Mouse (Mus musculus) midbrain, embryonic 13.5 days (tissue): ENCODE results near the gene Igf1r. TPM values are rescaled to one million over a fixed set of nuclear protein-coding genes. Genes with fewer than 3 reads are reported as not detected.
A peak's percentile ranks its signal among the peaks of the same experiment; 100 is the strongest.

ENCODE experiments used
- ATAC-seq: fragments of 200-750 bp; cut with Nextera tagmentation; 2 replicates; pipeline ENCODE4 v1.8.0; 2017; ENCODE audit warnings: mild to moderate bottlenecking, moderate TSS enrichment, moderate library complexity
- H3K27ac ChIP-seq: fragments of 300-500 bp; sonication (generic); 2 replicates; pipeline ENCODE4 v1.5.1; 2015; ENCODE audit warnings: inconsistent platforms, mild to moderate bottlenecking, moderate library complexity
- H3K27me3 ChIP-seq: fragments of 300-500 bp; sonication (generic); 2 replicates; pipeline ENCODE4 v1.6.1; 2015; ENCODE audit warnings: mild to moderate bottlenecking, inconsistent platforms
- H3K36me3 ChIP-seq: fragments of 300-500 bp; sonication (generic); 2 replicates; pipeline ENCODE4 v1.6.1; 2015; ENCODE audit warnings: mild to moderate bottlenecking, inconsistent platforms
- H3K4me1 ChIP-seq: fragments of 300-500 bp; sonication (generic); replicated peaks from 2 replicates; pipeline ENCODE4 v1.6.1; 2015; ENCODE audit warnings: inconsistent platforms
- H3K4me2 ChIP-seq: fragments of 300-500 bp; sonication (generic); replicated peaks from 2 replicates; pipeline ENCODE4 v1.6.1; 2015; ENCODE audit warnings: moderate library complexity, mild to moderate bottlenecking, inconsistent platforms
- H3K4me3 ChIP-seq: fragments of 300-500 bp; sonication (generic); replicated peaks from 2 replicates; pipeline ENCODE4 v1.5.1; 2015; ENCODE audit warnings: mild to moderate bottlenecking, inconsistent platforms
- H3K9ac ChIP-seq: fragments of 300-500 bp; sonication (generic); replicated peaks from 2 replicates; pipeline ENCODE4 v1.6.1; 2015; ENCODE audit warnings: mild to moderate bottlenecking, inconsistent platforms
- H3K9me3 ChIP-seq: fragments of 300-500 bp; sonication (generic); 2 replicates; pipeline ENCODE4 v1.6.1; 2016; ENCODE audit warnings: mild to moderate bottlenecking, inconsistent platforms
- WGBS: fragments of 180-500 bp; shearing (Covaris S2); methylation state at CpG from one replicate; pipeline ENCODE4 v1.1.7; 2015; 5-methylcytosine and 5-hydroxymethylcytosine counted together
- polyA plus RNA-seq: library from polyadenylated mRNA; unstranded; fragments of >200 nt; fragmentation: Nextera tagmentation; extraction: Ambion mirVana; gene quantifications from 2 replicates; pipeline ENCODE4 v1.2.1, GENCODE M21; 2015

Igf1r gene
- polyA plus RNA-seq, 1 experiment from 2014 or later = 31.4 TPM

DNA sequence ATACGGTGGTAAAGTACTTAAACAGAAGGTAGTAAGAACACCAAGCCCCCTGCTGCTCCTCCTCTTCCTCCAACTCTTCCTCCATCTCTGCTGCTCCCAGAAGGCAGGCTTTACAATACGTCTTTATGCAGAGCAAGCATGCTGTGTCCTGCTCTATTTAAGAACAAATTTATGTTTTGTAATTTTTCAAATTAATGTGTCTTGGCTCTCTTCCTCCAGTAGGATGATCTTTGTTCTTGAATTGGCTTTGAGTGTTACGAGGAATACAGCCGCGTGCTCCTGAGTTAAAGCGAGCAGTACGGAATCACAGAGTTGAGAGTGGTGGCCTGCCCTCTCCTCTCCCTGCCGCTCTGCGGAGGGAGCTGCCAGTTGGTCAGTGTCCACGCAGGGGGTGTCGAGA, 34.2 kb downstream of the Igf1r start:
- no peak overlapping the region for H3K4me2 ChIP-seq
- no peak for ATAC-seq

DNA sequence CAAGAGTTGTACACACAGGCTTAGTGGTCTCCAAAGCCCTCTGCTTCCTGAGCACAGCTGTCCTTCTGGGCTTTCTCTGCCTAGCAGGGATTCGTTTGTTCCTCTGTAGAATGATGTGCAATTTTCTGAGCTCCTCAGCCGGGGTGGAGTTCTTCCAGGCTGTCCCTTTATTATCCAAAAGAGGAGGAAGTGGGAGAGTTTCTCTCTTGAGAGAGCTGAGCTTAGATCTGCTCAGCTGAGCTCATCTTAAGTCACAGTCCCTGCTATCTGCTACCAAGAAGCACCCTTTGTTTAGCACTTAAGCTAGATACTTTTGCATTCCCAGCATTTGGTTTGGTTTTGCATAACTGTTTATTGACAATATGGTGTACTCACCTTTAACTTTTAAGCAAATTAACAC, 36.7 kb downstream of the Igf1r start:
- Histone ChIP-seq H3K27me3 (no peaks in the 10 kb centered on the region), H3K36me3 (no peaks in the 10 kb centered on the region), H3K4me3 (no peak overlapping the region), H3K9ac (no peak overlapping the region), H3K9me3 (no peaks in the 10 kb centered on the region), H3K27ac (no peak overlapping the region), H3K4me2 (no peak overlapping the region), H3K4me1 (peaks cover 40% of the 10 kb centered on the region)
- 58% methylated on average over 2 of the region's 2 CpGs for WGBS
- no peak for ATAC-seq

More for the DNA sequence above, 34.2 kb downstream of the Igf1r start:
- peaks cover 43% of the 10 kb centered on the region for H3K4me1 ChIP-seq
- H3K9ac ChIP-seq = no peak overlapping the region
- no peaks in the 10 kb centered on the region for H3K27me3 ChIP-seq
- no peak overlapping the region for H3K4me3 ChIP-seq
- H3K36me3 ChIP-seq = no peaks in the 10 kb centered on the region
- no peaks in the 10 kb centered on the region for H3K9me3 ChIP-seq
- H3K27ac ChIP-seq = no peak overlapping the region
- WGBS = 85% methylated on average over 11 of the region's 11 CpGs

DNA sequence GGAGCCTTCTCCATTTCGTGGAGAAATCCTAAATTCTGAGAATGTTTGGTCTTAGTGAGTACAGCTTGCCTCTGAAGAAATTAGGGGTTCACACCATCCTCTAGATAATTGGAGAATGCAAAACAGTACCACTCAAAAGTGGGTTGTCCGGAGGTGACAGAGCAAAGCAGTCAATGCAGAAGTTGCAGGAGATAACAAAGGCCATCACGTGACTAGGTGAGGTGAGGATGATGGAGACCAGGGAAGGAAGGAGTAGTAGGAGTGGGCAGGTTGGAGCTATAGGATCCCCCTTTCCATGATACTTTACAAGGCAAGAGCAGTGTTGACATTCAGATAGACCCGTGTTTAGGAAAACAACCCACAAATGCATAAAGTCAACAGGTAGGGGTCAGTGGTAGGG, 41.0 kb downstream of the Igf1r start:
- 93% methylated on average over 4 of the region's 4 CpGs for WGBS
- H3K4me1 ChIP-seq = peaks cover 42% of the 10 kb centered on the region
- no peaks in the 10 kb centered on the region for H3K36me3 ChIP-seq
- ATAC-seq = no peak
- H3K27ac ChIP-seq = no peak overlapping the region
- no peak overlapping the region for H3K4me3 ChIP-seq
- H3K9me3 ChIP-seq = no peaks in the 10 kb centered on the region
- no peaks in the 10 kb centered on the region for H3K27me3 ChIP-seq
- H3K9ac ChIP-seq = no peak overlapping the region
- H3K4me2 ChIP-seq = no peak overlapping the region

DNA sequence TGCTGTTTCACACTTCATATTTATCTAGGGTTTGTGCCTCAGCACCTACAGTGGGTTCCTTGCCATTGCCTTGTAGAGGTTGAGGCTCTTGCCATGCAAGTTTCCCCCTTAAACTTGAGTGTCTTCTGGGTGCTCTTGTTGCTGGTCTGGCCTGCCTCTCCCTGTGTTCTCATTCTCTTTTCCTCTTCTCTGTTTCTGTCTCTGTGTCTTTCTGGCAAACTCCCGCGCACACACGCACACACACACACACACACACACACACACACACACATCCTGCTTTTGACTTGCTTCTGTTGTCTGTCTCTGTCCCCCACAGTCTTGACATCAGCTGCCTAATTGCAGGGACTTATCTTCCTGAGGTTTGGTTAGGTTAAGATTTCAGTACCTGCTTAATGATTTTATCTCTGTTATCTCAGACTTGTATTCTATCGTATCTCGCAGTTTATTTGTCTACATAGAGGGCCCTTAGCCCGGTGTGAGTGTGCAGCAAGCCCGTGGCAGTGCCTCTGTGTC, 41.8 kb downstream of the Igf1r start:
- no peaks in the 10 kb centered on the region for H3K27me3 ChIP-seq
- H3K9ac ChIP-seq = no peak overlapping the region
- H3K27ac ChIP-seq = no peak overlapping the region
- no peak for ATAC-seq
- no peaks in the 10 kb centered on the region for H3K36me3 ChIP-seq
- peaks cover 44% of the 10 kb centered on the region for H3K4me1 ChIP-seq
- no peak overlapping the region for H3K4me2 ChIP-seq
- no peak overlapping the region for H3K4me3 ChIP-seq
- H3K9me3 ChIP-seq = no peaks in the 10 kb centered on the region
- 74% methylated on average over 7 of the region's 7 CpGs for WGBS

DNA sequence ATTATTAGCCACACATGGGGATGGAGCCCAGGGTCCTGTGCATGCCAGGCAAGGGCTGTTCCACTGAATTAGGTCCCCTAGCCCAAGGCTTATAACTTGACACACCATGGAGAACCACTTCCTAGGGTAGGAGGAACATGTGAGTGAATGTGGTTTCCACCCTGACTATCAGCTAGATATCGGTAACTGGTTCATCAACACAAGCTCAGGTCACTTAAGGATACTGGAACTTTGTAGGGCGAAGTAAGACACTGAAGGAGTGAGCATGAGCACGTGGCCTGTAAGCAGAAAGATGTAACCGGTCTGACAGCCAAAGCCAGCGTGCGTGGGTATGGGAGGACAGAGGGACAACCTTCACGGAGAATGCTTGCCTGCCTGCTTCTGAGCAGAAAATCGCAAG, 42.6 kb downstream of the Igf1r start:
- Histone ChIP-seq H3K27ac (no peak overlapping the region), H3K27me3 (no peaks in the 10 kb centered on the region), H3K9me3 (no peaks in the 10 kb centered on the region), H3K9ac (0 out of 2 replicates have a peak overlapping the region, but pooled peaks have one; percentile 33), H3K4me3 (no peak overlapping the region), H3K36me3 (no peaks in the 10 kb centered on the region; the same call in 1 of the 2 replicates), H3K4me2 (no peak overlapping the region), H3K4me1 (peaks cover 47% of the 10 kb centered on the region)
- ATAC-seq = no peak
- 62% methylated on average over 8 of the region's 8 CpGs for WGBS

DNA sequence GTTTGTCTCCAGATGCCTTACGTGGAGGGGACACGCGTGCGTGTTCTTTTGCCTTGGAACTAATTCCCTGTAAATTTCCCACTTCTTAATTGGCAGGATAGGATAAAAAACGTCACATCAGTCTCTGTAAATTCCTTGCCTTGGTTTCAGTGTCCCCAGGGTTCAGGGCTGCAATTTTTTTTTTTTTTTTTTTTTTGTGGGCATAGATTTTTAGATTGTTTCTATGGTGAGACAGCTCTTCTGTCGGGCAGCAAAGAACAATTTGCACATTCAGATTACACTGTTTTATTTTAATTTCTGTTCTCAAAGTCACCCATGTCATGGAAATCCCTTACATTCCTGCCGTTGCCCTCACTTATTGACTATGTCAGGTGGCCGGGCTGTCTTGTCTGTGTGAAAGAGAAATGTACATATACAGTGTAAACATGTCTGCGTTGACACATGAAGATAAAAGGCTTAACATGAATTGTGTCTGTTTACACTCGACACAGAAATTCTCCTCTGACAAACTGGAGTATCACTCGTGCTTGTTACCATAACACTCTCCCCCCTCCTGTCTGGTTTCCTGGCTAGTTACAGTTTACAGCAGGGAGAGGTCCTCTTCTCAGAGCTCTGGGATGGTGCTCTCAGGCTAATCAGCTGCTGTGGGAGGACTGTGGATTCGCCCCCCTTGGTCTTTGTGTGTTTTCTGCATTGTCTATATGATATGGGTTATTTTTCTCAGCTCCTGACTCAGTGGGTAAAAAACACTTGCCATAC, 43.8 kb downstream of the Igf1r start:
- no peak overlapping the region for H3K9ac ChIP-seq
- H3K27me3 ChIP-seq = no peaks in the 10 kb centered on the region
- no peak overlapping the region for H3K4me3 ChIP-seq
- ATAC-seq = 0 out of 2 replicates have a peak, but pooled peaks have one; percentile 14
- WGBS = 55% methylated on average over 12 of the region's 12 CpGs
- H3K4me1 ChIP-seq = peaks cover 47% of the 10 kb centered on the region
- peak overlapping the region; percentile 35; the same call in 1 of the 2 replicates for H3K27ac ChIP-seq
- no peaks in the 10 kb centered on the region; the same call in 1 of the 2 replicates for H3K36me3 ChIP-seq
- H3K9me3 ChIP-seq = no peaks in the 10 kb centered on the region
- H3K4me2 ChIP-seq = no peak overlapping the region

DNA sequence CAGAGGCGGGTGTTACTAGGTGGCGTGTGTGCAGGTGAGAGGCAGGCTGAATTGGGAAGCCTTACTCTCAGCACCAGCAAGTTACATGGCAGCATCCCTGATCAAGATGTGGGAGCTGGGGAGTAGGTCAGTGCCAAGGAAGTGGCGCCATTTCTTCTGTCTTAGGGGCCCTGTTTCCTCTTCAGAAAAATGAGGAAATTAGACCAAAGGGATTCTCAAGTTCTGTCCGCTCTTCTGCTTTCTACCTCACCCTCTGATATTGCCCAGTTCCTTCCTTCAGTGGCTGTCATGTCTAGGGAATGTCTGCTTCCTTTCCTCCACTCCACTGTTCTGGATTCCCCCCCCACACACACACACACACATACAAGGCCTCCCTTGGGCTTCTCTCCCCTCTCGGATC, 48.6 kb downstream of the Igf1r start:
- H3K36me3 ChIP-seq = peaks cover 14% of the 10 kb centered on the region
- peaks cover 25% of the 10 kb centered on the region for H3K4me1 ChIP-seq
- 88% methylated on average over 5 of the region's 5 CpGs for WGBS
- H3K4me2 ChIP-seq = no peak overlapping the region
- H3K27ac ChIP-seq = no peak overlapping the region
- no peak for ATAC-seq
- H3K27me3 ChIP-seq = no peaks in the 10 kb centered on the region
- H3K4me3 ChIP-seq = no peak overlapping the region
- no peaks in the 10 kb centered on the region for H3K9me3 ChIP-seq
- H3K9ac ChIP-seq = no peak overlapping the region

DNA sequence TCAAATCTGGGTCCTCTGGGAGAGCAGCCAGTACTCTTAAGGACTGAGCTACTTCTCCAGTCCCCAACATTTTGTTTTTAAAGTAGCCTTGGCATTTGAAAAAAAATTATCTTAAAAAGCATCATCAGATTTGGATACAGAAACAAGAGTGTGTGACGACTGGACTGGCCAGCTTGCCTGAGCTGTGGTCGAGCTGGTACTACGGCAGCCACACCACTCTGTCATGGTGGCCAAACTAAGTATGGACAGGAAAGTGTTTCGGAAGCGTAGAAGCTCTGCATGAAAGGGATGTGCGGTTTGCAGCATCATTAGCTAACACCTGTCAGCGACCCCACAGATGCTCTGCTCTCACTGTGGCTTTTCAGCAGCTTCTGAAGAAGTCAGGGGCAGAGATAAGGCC, 53.4 kb downstream of the Igf1r start:
- Histone ChIP-seq H3K9me3 (no peaks in the 10 kb centered on the region), H3K4me1 (peaks cover 17% of the 10 kb centered on the region), H3K27me3 (no peaks in the 10 kb centered on the region), H3K4me3 (no peak overlapping the region), H3K27ac (no peak overlapping the region), H3K36me3 (peaks cover 34% of the 10 kb centered on the region), H3K4me2 (no peak overlapping the region), H3K9ac (no peak overlapping the region)
- WGBS = 94% methylated on average over 7 of the region's 7 CpGs
- no peak for ATAC-seq

DNA sequence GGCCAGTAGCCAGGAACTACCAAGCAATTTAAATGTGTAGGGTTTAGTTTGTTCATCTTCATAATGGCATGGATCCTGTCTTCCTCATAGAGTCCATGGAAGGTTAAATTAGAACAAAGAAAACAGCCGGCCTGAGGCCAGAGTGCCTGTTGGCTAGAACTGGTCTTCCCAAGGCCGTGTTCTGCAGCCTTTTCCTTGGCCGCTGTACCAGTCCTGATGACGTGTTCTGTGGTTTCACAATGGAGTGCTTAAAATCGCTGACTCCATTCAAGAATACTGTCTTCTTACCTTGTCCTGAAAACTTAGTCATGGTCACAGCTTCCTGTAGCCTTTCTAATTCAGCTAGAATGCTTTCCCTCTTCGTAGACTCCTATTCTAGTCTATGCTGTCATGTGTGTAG, 53.9 kb downstream of the Igf1r start:
- 93% methylated on average over 6 of the region's 6 CpGs for WGBS
- no peaks in the 10 kb centered on the region for H3K27me3 ChIP-seq
- peaks cover 34% of the 10 kb centered on the region for H3K36me3 ChIP-seq
- no peak overlapping the region for H3K4me3 ChIP-seq
- no peak overlapping the region for H3K27ac ChIP-seq
- H3K4me1 ChIP-seq = peaks cover 21% of the 10 kb centered on the region
- no peak overlapping the region for H3K9ac ChIP-seq
- no peak for ATAC-seq
- H3K9me3 ChIP-seq = no peaks in the 10 kb centered on the region
- H3K4me2 ChIP-seq = no peak overlapping the region

DNA sequence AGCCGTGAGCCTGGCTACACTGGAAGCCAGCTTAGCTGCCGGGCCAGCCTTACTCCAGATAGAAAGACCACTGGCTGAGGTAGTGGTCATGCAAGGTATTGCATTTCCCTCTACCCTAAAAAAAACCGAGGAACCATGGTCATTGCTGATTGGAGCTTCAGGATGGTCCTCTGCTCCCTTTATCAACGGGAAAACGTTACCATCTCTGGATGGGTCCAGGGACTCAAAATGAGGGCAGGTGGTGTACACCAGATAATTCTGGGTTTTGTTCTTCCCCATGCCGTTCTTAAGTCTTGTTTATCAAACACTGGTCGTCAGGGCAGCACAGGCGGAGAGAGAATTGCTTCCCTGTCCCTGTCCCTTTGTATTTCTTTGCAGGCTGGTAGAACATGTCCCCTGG, 57.0 kb downstream of the Igf1r start:
- Histone ChIP-seq H3K27ac (no peak overlapping the region), H3K4me3 (no peak overlapping the region), H3K9ac (no peak overlapping the region), H3K4me1 (peaks cover 38% of the 10 kb centered on the region), H3K4me2 (no peak overlapping the region), H3K27me3 (no peaks in the 10 kb centered on the region), H3K9me3 (no peaks in the 10 kb centered on the region), H3K36me3 (peaks cover 25% of the 10 kb centered on the region)
- WGBS = 61% methylated on average over 8 of the region's 8 CpGs
- no peak for ATAC-seq

DNA sequence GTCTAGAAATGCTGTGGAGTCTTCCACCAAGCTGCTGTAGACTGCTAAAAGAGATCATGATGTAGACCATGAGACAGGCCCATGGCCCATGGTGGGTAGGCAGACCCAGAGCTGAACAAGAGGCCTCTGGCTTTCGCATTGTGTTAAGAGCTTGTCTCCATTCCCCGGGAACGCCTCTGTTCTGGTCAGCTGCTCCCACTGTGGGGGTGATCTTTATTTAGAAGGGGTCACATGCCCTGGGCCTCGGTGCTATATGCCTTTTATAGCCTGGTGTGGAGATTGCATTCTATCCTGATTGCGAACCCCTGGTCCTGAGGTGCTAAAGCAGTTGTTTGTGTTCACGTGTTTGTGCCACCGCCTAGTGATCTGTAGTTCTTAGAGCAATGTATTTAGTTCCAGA, 57.5 kb downstream of the Igf1r start:
- H3K27ac ChIP-seq = no peak overlapping the region
- H3K4me2 ChIP-seq = no peak overlapping the region
- 49% methylated on average over 7 of the region's 7 CpGs for WGBS
- H3K9ac ChIP-seq = no peak overlapping the region
- no peaks in the 10 kb centered on the region for H3K27me3 ChIP-seq
- H3K9me3 ChIP-seq = no peaks in the 10 kb centered on the region
- no peak overlapping the region for H3K4me3 ChIP-seq
- H3K36me3 ChIP-seq = peaks cover 22% of the 10 kb centered on the region
- ATAC-seq = no peak
- peaks cover 38% of the 10 kb centered on the region for H3K4me1 ChIP-seq

DNA sequence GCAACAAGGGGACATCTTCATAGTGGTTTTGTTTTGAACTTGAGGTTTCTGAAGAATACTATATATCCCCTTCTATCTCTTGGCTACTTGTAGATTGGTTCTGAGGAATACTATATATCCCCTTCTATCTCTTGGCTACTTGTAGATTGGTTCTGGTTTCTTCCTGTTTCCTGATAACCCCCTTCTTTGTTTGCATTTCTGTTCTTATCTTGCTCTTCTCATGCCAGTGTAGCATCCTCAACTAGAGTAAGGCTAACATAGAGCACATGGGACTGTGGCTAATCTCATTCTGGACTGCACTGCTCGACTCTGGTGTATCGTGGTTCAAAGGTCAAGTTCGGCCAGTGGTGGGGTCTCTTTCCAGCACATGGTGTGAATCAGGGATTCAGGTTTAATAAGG, 58.2 kb downstream of the Igf1r start:
- ATAC-seq = no peak
- Histone ChIP-seq H3K9ac (no peak overlapping the region), H3K4me2 (no peak overlapping the region), H3K9me3 (0 out of 2 replicates have a peak, but pooled peaks cover 3% of the 10 kb centered on the region), H3K4me3 (no peak overlapping the region), H3K4me1 (peaks cover 38% of the 10 kb centered on the region), H3K27me3 (no peaks in the 10 kb centered on the region), H3K36me3 (peaks cover 28% of the 10 kb centered on the region), H3K27ac (no peak overlapping the region)
- 82% methylated on average over 3 of the region's 3 CpGs for WGBS
